Mouse (Mus musculus) olfactory bulb, adult 2 months (tissue): Measurements from ENCODE around the gene Fkbp8. TPM values are rescaled to one million over a fixed set of nuclear protein-coding genes. Genes with fewer than 3 reads are reported as not detected.

Experiments used
- H3K27ac ChIP-seq: fragments of 200-500 bp; 2 replicates; pipeline ENCODE4 v1.5.1; 2012; ENCODE audit warnings: low read depth, low read length; ENCODE audit not compliant: insufficient read depth
- H3K4me1 ChIP-seq: fragments of 200-500 bp; 2 replicates; pipeline ENCODE4 v1.6.1; 2012; ENCODE audit warnings: low read length; ENCODE audit not compliant: control insufficient read depth, insufficient read depth
- H3K4me3 ChIP-seq: fragments of 200-500 bp; 2 replicates; pipeline ENCODE4 v1.5.1; 2012; ENCODE audit warnings: mild to moderate bottlenecking, low read depth, low read length, moderate library complexity; ENCODE audit not compliant: insufficient read depth
- CTCF ChIP-seq: fragments of 200-500 bp; IDR thresholded peaks from 2 replicates; pipeline ENCODE4 v1.5.1; 2012; ENCODE audit warnings: low read depth, mild to moderate bottlenecking, low read length, moderate library complexity; ENCODE audit not compliant: insufficient read depth
- POLR2A ChIP-seq: fragments of 200-500 bp; IDR thresholded peaks from 2 replicates; pipeline ENCODE4 v1.6.1; 2012; ENCODE audit warnings: mild to moderate bottlenecking, low read depth, low read length, moderate library complexity; ENCODE audit not compliant: insufficient read depth
- whole genome bisulfite sequencing: fragments of 180-500 bp; shearing (Covaris S2); methylation state at CpG from one replicate; pipeline ENCODE4 v1.1.7; 2018; 5-methylcytosine and 5-hydroxymethylcytosine counted together
- polyA plus RNA-seq: library from polyadenylated mRNA; stranded (reverse); fragments of >200 nt; gene quantifications from 2 replicates; pipeline ENCODE4 v1.2.4, GENCODE M21; 2012; ENCODE audit warnings: low replicate concordance; ENCODE audit not compliant: missing spikeins, insufficient read depth, insufficient read length

The Fkbp8 gene
- polyA plus RNA-seq, 1 experiment = not detected

- WGBS = 63% methylated on average over 5 of the region's 5 CpGs
- Histone ChIP-seq H3K27ac (no peak overlapping the region), H3K4me1 (peaks cover 31% of the 10 kb centered on the region), H3K4me3 (0 out of 2 replicates have a peak overlapping the region, but pooled peaks have one; percentile 80)
- no peak for TF ChIP-seq CTCF
- no peak for TF ChIP-seq POLR2A
These were observed 13.6 kb downstream of the Fkbp8 start for GRCm38 (mm10) chr8:70541081-70541480.

- no peak overlapping the region for H3K27ac ChIP-seq
These were observed 16.7 kb downstream of the Fkbp8 start for GRCm38 (mm10) chr8:70544200-70544687.

GRCm38 (mm10) chr8:70546412-70546811 lies 18.9 kb downstream of the Fkbp8 start:
- no peak overlapping the region for H3K4me3 ChIP-seq
- no peak overlapping the region for H3K27ac ChIP-seq
- peaks cover 19% of the 10 kb centered on the region for H3K4me1 ChIP-seq
- no peak for TF ChIP-seq POLR2A
- TF ChIP-seq CTCF = no peak
- 81% methylated on average over 4 of the region's 4 CpGs for WGBS

More at GRCm38 (mm10) chr8:70544200-70544687, 16.7 kb downstream of the Fkbp8 start:
- TF ChIP-seq CTCF (no peak), POLR2A (no peak)
- Histone ChIP-seq H3K4me3 (no peak overlapping the region), H3K4me1 (peaks cover 29% of the 10 kb centered on the region)
- 74% methylated on average over 6 of the region's 6 CpGs for WGBS

- WGBS = 93% methylated on average over 6 of the region's 6 CpGs
- no peak overlapping the region for H3K4me3 ChIP-seq
- no peak overlapping the region for H3K27ac ChIP-seq
- H3K4me1 ChIP-seq = peaks cover 25% of the 10 kb centered on the region
- TF ChIP-seq CTCF = no peak
- no peak for TF ChIP-seq POLR2A
These were observed 20.2 kb downstream of the Fkbp8 start for GRCm38 (mm10) chr8:70547762-70548161.

- H3K4me3 ChIP-seq = no peak overlapping the region
These were observed 22.1 kb downstream of the Fkbp8 start for GRCm38 (mm10) chr8:70549412-70550184.

GRCm38 (mm10) chr8:70551558-70552161 lies 24.1 kb downstream of the Fkbp8 start:
- 56% methylated on average over 3 of the region's 3 CpGs for WGBS
- TF ChIP-seq POLR2A = no peak
- TF ChIP-seq CTCF = no peak
- Histone ChIP-seq H3K4me3 (no peak overlapping the region), H3K4me1 (peaks cover 18% of the 10 kb centered on the region), H3K27ac (no peak overlapping the region)

More at GRCm38 (mm10) chr8:70549412-70550184, 22.1 kb downstream of the Fkbp8 start:
- Histone ChIP-seq H3K4me1 (peaks cover 20% of the 10 kb centered on the region), H3K27ac (no peak overlapping the region)
- WGBS = 93% methylated on average over 10 of the region's 10 CpGs
- no peak for TF ChIP-seq CTCF
- no peak for TF ChIP-seq POLR2A

- H3K4me1 ChIP-seq = peaks cover 18% of the 10 kb centered on the region
- no peak for TF ChIP-seq CTCF
- TF ChIP-seq POLR2A = no peak
- 20% methylated on average over 1 of the region's 1 CpGs for WGBS
- H3K4me3 ChIP-seq = no peak overlapping the region
- no peak overlapping the region for H3K27ac ChIP-seq
These were observed 25.3 kb downstream of the Fkbp8 start for GRCm38 (mm10) chr8:70552836-70553235.

- Histone ChIP-seq H3K4me3 (no peak overlapping the region), H3K4me1 (peaks cover 14% of the 10 kb centered on the region), H3K27ac (no peak overlapping the region)
- TF ChIP-seq CTCF (no peak), POLR2A (no peak)
These were observed 26.2 kb downstream of the Fkbp8 start for GRCm38 (mm10) chr8:70553740-70554139.
